Mouse (Mus musculus): ENCODE results near the gene Ublcp1.

Gene Ublcp1

GRCm38 (mm10) chr11:44470432-44471336 is at the start of gene Ublcp1:
TSS of gene Ublcp1 (minus strand) at chr11:44470498.
- in situ Hi-C loops (cut with MboI, MseI): no loop called here

DNA sequence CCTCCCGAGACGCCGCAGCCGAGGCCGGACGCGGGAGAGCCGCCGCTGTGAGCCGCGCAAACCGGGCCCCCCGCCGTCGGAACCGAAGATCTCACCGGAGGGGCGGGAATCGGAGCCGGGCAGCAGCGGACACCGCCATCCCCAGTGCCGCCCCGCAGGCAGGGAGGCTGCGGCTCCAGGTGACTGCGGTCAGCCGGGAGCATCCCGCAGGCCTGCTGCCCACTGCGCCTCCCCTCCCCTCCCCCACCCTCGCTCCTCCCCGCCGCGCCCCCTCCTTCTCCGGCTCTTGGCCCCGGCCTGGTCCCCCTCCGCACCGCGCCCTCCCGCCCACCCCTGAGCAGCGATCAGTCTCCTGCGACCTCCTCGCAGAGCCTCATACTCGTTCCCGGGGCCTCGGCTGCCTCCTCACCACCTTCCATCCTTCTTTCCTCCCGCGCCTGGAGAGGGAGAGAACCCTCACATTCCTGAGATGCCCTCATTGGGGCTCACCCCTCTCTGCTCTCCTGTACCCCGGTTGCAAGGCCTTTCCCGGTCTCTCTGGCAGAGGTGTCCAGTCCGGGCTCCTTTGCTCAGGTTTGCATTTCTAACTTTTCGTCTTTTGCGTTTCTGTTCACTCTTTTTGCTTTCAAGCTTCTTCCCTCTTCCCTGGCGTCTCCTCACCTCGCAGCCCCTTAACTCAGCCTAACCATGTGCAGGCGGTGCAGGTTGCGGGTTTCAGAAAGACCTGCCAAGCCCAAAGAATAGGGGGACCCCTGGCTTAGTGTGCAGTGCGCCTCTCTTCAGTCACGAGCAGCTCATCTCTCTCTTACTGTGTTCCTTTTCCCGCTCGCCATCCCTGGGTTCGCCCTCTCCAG is 49.0 kb upstream of the Ublcp1 start:
- in situ Hi-C loops (cut with MboI, MseI): loop anchor here (5.0 kb wide), 1 partner anchor 42 kb away; no protein-coding TSS in a partner anchor

DNA sequence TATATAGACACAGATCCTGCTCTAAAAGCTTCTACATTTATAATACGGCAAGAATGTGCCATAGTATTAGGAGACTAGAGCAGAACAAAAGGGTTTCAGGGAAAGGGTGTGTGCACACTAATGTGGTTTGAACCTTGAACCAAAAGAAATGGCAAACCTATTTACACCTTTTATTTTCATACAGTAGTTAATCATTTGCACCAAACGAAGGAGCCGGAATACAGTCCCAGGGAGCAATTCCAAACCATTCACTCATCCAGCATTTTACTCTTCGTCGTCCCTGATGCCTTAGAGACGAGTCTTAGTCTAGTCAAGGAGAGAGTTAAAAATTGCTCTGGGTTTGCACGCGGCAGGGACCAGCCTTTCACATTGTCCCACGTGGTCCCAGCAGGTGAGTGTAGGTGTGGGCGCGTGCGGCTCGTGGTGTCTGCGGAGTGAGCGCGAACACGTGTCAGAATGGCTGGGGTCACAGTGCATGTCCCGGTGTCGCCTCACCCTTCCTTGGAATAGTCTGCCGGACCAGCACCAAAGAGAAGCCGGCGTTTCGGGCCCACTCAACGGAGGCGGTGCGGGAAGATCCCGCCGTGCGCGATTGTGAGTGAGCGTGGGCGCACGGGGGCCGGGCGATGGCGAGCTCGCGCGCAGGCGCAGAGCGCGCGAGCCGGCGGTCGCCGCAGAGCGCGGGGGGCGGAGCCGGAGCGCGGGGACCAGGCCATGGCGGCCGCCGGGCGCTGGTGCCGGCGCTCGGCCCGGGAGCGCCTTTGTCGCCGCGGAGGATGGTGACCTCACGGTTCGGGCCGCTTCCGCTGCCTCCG is 48.2 kb upstream of the Ublcp1 start, which contains the start of gene Rnf145:
Gene Rnf145 (plus strand): TSS at position 684 of the 815 bp plus-strand sequence.
- in situ Hi-C loops (cut with MboI, MseI): loop anchor here (5.0 kb wide), 1 partner anchor 41 kb away; no protein-coding TSS in a partner anchor

GRCm38 (mm10) chr11:44517561-44518280 is 47.4 kb upstream of the Ublcp1 start:
- in situ Hi-C loops (cut with MboI, MseI): loop anchor here (5.0 kb wide), 1 partner anchor 40 kb away; no protein-coding TSS in a partner anchor

DNA sequence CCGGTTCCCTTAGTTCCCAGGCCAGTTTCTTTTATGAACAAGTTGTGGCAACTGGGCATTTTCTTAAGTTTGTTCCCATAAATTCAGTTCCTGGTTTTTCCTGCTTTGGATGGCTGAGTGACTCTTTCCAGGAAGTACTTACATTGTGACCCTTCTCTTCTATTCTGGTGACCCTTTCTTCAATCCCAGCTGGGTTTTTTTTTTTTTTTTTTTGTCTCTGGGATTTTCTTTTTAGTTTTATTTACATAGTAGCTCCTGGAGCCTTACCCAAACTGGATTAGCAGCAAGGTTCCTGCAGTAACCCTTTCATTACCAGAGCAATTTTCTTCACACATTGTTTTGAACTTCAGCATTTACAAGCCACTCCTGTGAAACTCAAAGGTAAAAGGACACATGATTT is 46.1 kb upstream of the Ublcp1 start:
- in situ Hi-C loops (cut with MboI, MseI): loop anchor here (5.0 kb wide), 1 partner anchor 39 kb away; no protein-coding TSS in a partner anchor

- in situ Hi-C loops (cut with MboI, MseI): loop anchor here (5.0 kb wide), 1 partner anchor 37 kb away; no protein-coding TSS in a partner anchor
Measured at GRCm38 (mm10) chr11:44514666-44515065, 44.4 kb upstream of the Ublcp1 start.

DNA sequence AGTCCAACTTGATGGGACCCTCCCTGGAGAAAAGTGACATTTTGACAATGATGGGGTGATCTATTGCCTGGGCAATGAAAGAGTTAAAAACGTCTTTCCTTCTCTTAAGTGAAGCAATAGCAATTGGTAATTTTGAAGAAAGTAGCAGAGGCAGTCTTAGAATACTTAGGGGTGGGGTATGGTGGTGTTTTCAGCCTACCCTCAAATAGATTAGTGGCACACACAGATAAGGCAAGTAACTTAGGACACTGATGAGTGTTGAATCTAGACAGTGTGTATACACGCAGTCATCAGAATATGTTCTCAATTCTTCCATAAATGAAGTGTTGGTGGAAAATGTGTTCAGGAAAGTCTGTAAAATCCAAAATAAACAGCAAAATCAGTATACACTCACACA is 42.7 kb upstream of the Ublcp1 start:
- in situ Hi-C loops (cut with MboI, MseI): no loop called here

- in situ Hi-C loops (cut with MboI, MseI): no loop called here
Measured at GRCm38 (mm10) chr11:44512044-44513025, 42.0 kb upstream of the Ublcp1 start.

DNA sequence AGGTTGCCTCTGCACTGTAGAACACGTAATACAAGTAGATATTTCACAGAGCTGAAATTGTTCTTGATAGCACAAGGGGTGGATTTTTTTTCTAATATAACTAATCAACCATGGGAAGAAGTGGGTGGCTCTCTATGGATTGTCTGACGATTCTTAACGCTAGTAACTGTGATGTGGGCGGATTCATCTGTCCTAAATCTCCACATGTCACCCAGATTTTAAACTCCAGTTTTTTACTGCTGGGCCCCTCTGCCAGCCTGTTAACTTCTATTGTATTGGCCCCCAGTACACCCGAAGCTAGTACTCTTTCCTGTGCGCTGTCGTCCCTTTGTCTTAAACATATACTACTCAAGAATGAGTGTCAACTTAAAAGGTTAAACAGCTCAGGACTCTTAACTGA is 40.1 kb upstream of the Ublcp1 start:
- in situ Hi-C loops (cut with MboI, MseI): no loop called here

GRCm38 (mm10) chr11:44509906-44510305 is 39.6 kb upstream of the Ublcp1 start:
- in situ Hi-C loops (cut with MboI, MseI): no loop called here

GRCm38 (mm10) chr11:44508876-44509275 is 38.6 kb upstream of the Ublcp1 start:
- in situ Hi-C loops (cut with MboI, MseI): no loop called here

GRCm38 (mm10) chr11:44504761-44505160 is 34.5 kb upstream of the Ublcp1 start:
- in situ Hi-C loops (cut with MboI, MseI): no loop called here

GRCm38 (mm10) chr11:44504146-44504545 is 33.8 kb upstream of the Ublcp1 start:
- in situ Hi-C loops (cut with MboI, MseI): no loop called here

- in situ Hi-C loops (cut with MboI, MseI): no loop called here
Measured at GRCm38 (mm10) chr11:44502931-44503330, 32.6 kb upstream of the Ublcp1 start.

GRCm38 (mm10) chr11:44501477-44501876 is 31.2 kb upstream of the Ublcp1 start:
- in situ Hi-C loops (cut with MboI, MseI): no loop called here

GRCm38 (mm10) chr11:44500966-44501365 is 30.7 kb upstream of the Ublcp1 start:
- in situ Hi-C loops (cut with MboI, MseI): no loop called here

- in situ Hi-C loops (cut with MboI, MseI): no loop called here
Measured at GRCm38 (mm10) chr11:44498412-44499272, 28.3 kb upstream of the Ublcp1 start.

DNA sequence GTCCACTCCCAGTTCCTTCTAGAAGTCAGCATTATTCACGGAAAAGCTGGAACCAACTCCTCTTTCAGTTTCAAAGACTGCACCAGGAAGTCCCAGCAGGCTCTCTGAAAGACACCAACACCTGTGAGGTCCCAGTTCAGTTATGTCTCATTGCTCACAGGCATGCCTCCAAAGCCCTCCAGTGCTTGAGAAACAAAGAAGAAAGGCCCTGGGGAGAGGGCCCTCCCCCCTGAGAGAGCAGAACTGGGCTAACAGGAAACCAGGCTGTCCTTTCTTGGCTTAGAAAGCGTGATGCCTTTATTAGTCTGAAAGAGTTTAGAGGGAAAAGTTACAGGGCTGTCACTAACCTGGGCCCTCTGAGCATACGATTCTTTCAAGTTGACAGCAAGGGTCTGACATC is 25.9 kb upstream of the Ublcp1 start:
- in situ Hi-C loops (cut with MboI, MseI): no loop called here
